Mouse (Mus musculus): ENCODE measurements around the gene Gm2022.
"Not testable (repeated sequence)": the region's sequence is repeated elsewhere in the genome, so short reads cannot be mapped to it uniquely, and the experiment has no call there.

The Gm2022 gene

GRCm38 (mm10) chr12:87895070-87895469 is at the start of gene Gm2022:
TSS of gene Gm2022 (plus strand) at chr12:87895370.
- DNase-seq, result not testable (repeated sequence)

- DNase-seq, result not testable (repeated sequence)
These were observed 44.5 kb upstream of the Gm2022 start for GRCm38 (mm10) chr12:87850657-87851056.

- not testable (repeated sequence) for DNase-seq
These were observed 39.1 kb upstream of the Gm2022 start for GRCm38 (mm10) chr12:87856067-87856466.

- DNase-seq, result peak; percentile 1 to 9
These were observed 33.2 kb upstream of the Gm2022 start for GRCm38 (mm10) chr12:87861740-87862692.

GRCm38 (mm10) chr12:87863638-87864037 is 31.5 kb upstream of the Gm2022 start:
- DNase-seq, result not testable (repeated sequence)

- DNase-seq, result not testable (repeated sequence)
These were observed 31.1 kb upstream of the Gm2022 start for GRCm38 (mm10) chr12:87864048-87864447.

GRCm38 (mm10) chr12:87873772-87874171 is 21.4 kb upstream of the Gm2022 start, which contains the start of gene Gm2016:
TSS of gene Gm2016 (plus strand) at chr12:87874072.
- DNase-seq, result not testable (repeated sequence)

- DNase-seq, result not testable (repeated sequence)
These were observed 24.6 kb downstream of the Gm2022 start, which contains the start of gene Gm2035 for GRCm38 (mm10) chr12:87919721-87920120. TSS of gene Gm2035 (minus strand) at chr12:87919857.

All from cerebellum, postnatal 25 days (tissue).